Mouse (Mus musculus) mouse trophoblast stem cell (cell line): ENCODE data around the gene Abcd3.

Experiments used
- in situ Hi-C, 2 experiments: fragments of 300-500 bp; cut with MseI, MboI; formaldehyde crosslinking; loops; 2 replicates in 1 of 2; 3 replicates in 1 of 2; pipeline ENCODE4 v1.15.1; 2025

Abcd3 gene

DNA sequence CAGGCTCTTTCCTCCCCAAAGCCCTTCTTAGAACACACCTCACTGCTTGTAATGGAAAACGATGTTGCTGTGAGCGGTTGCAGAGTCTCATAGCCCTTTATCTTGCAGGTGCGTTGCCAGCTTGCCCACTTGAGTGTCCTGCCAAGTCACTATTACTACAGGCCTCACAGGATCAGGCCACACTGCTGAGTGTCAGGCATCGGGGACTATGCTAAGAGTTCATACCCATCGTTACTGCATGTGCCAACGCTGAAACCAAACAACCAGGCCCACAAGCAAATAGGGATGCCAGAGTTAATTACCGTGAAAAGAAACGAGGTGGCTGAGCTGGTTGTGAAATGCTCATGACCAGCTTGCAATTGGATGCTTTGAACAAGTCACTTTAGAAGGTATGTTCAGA is 101.3 kb downstream of the Abcd3 start:
- in situ Hi-C loops: no loop called here

DNA sequence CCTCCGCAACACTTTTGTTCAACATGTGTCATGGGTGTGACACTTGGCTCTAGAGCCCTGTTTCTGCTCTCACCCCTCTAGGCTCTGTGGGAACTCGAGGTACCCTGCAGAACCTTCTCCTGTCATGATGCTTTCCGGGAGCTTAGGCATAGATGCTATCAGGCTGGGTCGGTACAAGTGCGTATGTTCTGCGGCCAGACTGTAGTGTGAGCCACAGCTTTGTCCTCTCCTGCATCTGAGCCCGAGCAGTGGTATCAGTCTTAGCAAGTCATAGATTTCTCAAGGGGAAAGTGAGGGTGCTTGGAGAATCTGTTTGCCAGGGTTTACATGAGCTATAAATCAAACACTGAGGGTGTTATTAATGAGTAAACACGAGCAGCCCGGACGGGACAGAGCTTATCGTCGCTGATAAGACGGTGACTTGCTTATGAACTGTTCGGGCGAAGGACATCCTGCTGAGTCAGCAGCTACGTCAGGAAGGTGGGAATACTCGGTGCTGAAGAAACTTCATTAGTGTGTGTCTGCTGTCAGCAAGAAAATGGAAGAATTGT is 101.9 kb downstream of the Abcd3 start:
- in situ Hi-C loops: no loop called here

DNA sequence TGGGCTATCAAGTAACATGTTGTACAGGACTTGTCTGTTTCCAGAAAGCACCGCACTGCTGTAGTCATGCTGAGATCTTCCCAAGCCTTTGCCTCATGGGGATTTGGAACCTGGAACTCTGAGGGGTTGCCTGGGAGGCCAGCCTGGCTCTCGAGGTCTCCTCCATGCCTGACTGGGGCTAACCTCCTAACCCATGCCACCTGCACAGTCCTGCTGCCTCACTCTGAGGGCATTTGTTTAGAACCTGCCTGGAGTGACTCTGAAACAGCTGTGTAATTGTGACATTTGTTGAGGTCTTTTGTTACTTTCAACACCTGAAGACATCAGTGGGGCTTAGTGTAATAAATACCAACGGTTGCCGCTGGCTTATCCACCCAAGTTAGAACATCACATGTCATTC is 102.9 kb downstream of the Abcd3 start:
- in situ Hi-C loops: no loop called here

DNA sequence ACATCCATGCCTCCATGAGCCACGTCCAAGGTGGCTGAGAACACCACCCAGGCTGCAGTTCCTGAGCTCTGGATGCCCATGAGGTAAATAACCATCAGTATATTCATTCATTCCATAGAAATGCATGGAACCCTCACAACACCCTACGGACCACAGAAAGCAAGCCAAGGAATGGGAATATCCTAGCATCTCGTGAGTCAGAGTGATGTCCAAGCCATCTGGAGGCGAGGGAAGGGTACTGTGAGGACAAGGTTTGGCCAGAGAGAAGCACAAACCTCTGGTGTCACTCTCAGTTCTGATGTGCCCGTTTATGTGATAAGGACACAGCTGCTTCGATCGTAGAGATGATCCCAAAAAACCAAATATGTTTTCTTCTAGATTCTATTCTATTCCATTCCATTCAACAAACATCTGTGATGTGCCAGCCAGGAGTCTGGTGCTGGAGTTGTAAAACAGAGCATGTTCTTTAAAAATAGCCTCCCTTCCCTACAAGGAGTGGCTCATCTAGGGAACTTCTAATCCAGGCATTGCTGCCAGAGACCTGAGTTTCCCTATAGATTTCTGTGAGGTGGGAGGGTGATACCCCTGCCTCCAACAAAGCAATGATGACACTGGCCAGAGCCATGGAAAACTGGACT is 104.1 kb downstream of the Abcd3 start:
- in situ Hi-C loops: no loop called here
